ENCODE assay signal across 28 mouse cellular contexts in genomic region chr6:56374180-56374579, GRCm38 (mm10).
DNase-seq lines count a peak whose midpoint lies in the region; ATAC-seq and TF ChIP-seq lines count a peak whose summit lies in the region.
"Had no signal": no experiment of that assay in that cellular context is flagged by ENCODE, and none has a peak within 500 bp of the region (broad histone marks: within the 10 kb centered on the region; RNA-seq: fewer than 3 reads in every experiment).

No protein-coding gene starts in this region.

- H3K9ac ChIP-seq in heart, embryonic 12.5 days = no peak overlapping the region
- H3K9ac ChIP-seq in heart, postnatal 0 days (replicated peaks; ENCODE audit: low read depth, low read length) = no peak overlapping the region
- H3K9ac ChIP-seq in midbrain, postnatal 0 days (replicated peaks; ENCODE audit: low read length, poor library complexity, severe bottlenecking) = no peak overlapping the region
- H3K9ac ChIP-seq in midbrain, embryonic 16.5 days (ENCODE audit: low read depth, low read length) = no peak overlapping the region
- no peak overlapping the region for H3K9ac ChIP-seq in neural tube, embryonic 14.5 days (replicated peaks; ENCODE audit: low read depth, low read length)
- H3K9ac ChIP-seq: liver, embryonic 15.5 days; lung, embryonic 14.5 days; midbrain, embryonic 15.5 days; stomach, embryonic 15.5 days had no signal

- no peak for DNase-seq in heart, postnatal 14 days
- DNase-seq in heart, postnatal 0 days (ENCODE audit: low spot score) = no peak
- DNase-seq in heart, postnatal 4 days = no peak
- peak; percentile 32 for DNase-seq in midbrain, postnatal 0 days (ENCODE audit: low spot score)
- no peak for DNase-seq in kidney, adult 11 months
- DNase-seq: adrenal gland, postnatal 25 days; B cell, adult 2 months; cerebellum, adult 11-12 months; gastrocnemius, adult 2 months; gastrocnemius, postnatal 36 days; kidney, adult 2 months; kidney, postnatal 4 days; layer of hippocampus, postnatal 36 days; liver; lung, embryonic 14.5 days; lung, postnatal 14 days; right cerebral cortex, postnatal 25 days had no signal

- ATAC-seq in heart, embryonic 12.5 days (ENCODE audit: insufficient number of reproducible peaks, low FRiP score) = no peak
- peak; percentile 9; the same call in 1 of the 2 replicates for ATAC-seq in heart, postnatal 0 days (ENCODE audit: insufficient read depth, low read depth)
- no peak for ATAC-seq in midbrain, postnatal 0 days (ENCODE audit: low FRiP score)
- no peak for ATAC-seq in midbrain, embryonic 16.5 days
- peak; percentile 21; the same call in 1 of the 2 replicates for ATAC-seq in neural tube, embryonic 14.5 days (ENCODE audit: low read depth)
- ATAC-seq: forebrain, embryonic 16.5 days; midbrain, embryonic 15.5 days had no signal

- H3K27ac ChIP-seq in heart, embryonic 12.5 days (ENCODE audit: poor library complexity, severe bottlenecking) = no peak overlapping the region
- H3K27ac ChIP-seq in heart, postnatal 0 days (ENCODE audit: low read depth) = peak overlapping the region; percentile 78
- H3K27ac ChIP-seq in midbrain, postnatal 0 days (ENCODE audit: low read depth, low read length) = no peak overlapping the region
- H3K27ac ChIP-seq in midbrain, embryonic 16.5 days (ENCODE audit: low read length) = no peak overlapping the region
- H3K27ac ChIP-seq in neural tube, embryonic 14.5 days (ENCODE audit: low read depth, low read length) = no peak overlapping the region
- H3K27ac ChIP-seq: gastrocnemius, adult 2 months; kidney, postnatal 0 days; liver, embryonic 15.5 days; midbrain, embryonic 10.5 days; midbrain, embryonic 15.5 days; stomach, embryonic 15.5 days had no signal

- intact Hi-C loops in heart, postnatal 14 days (cut with DNase I) = no loop called here

- TF ChIP-seq EP300 in heart, postnatal 0 days (IDR thresholded peaks at IDR 0.05; ENCODE audit: low read depth) = no peak

- H3K27me3 ChIP-seq in heart, embryonic 12.5 days (replicated peaks) = no peaks in the 10 kb centered on the region
- H3K27me3 ChIP-seq in heart, postnatal 0 days (ENCODE audit: control insufficient read depth, insufficient read depth, low read length) = no peaks in the 10 kb centered on the region
- H3K27me3 ChIP-seq in midbrain, postnatal 0 days (ENCODE audit: insufficient read depth, low read length) = no peaks in the 10 kb centered on the region
- H3K27me3 ChIP-seq in midbrain, embryonic 16.5 days (ENCODE audit: control insufficient read depth, insufficient read depth, low read depth, low read length) = no peaks in the 10 kb centered on the region
- H3K27me3 ChIP-seq in neural tube, embryonic 14.5 days (ENCODE audit: control insufficient read depth, insufficient read depth, low read length) = no peaks in the 10 kb centered on the region
- H3K27me3 ChIP-seq: liver, embryonic 15.5 days; midbrain, embryonic 15.5 days; stomach, embryonic 15.5 days had no signal

- H3K4me3 ChIP-seq in heart, embryonic 12.5 days = no peak overlapping the region
- no peak overlapping the region for H3K4me3 ChIP-seq in heart, postnatal 0 days (ENCODE audit: low read depth, low read length)
- no peak overlapping the region for H3K4me3 ChIP-seq in midbrain, postnatal 0 days (ENCODE audit: low read depth, low read length)
- no peak overlapping the region for H3K4me3 ChIP-seq in midbrain, embryonic 16.5 days (ENCODE audit: low read depth, low read length)
- H3K4me3 ChIP-seq in neural tube, embryonic 14.5 days (ENCODE audit: low read depth, low read length) = no peak overlapping the region
- H3K4me3 ChIP-seq: erythroblast, embryonic 14.5 days; gastrocnemius, adult 2 months; liver, embryonic 15.5 days; midbrain, embryonic 10.5 days; midbrain, embryonic 15.5 days; myocyte; stomach, embryonic 15.5 days had no signal

- H3K4me2 ChIP-seq in heart, embryonic 12.5 days = peak overlapping the region; percentile 6; the same call in 1 of the 2 replicates
- no peak overlapping the region for H3K4me2 ChIP-seq in heart, postnatal 0 days (ENCODE audit: low read depth, low read length)
- H3K4me2 ChIP-seq in midbrain, postnatal 0 days (ENCODE audit: low read depth, low read length, poor library complexity, severe bottlenecking) = no peak overlapping the region
- no peak overlapping the region for H3K4me2 ChIP-seq in midbrain, embryonic 16.5 days (ENCODE audit: low read length)
- H3K4me2 ChIP-seq in neural tube, embryonic 14.5 days (ENCODE audit: low read depth, low read length) = no peak overlapping the region
- H3K4me2 ChIP-seq: liver, embryonic 15.5 days; lung, embryonic 14.5 days; midbrain, embryonic 15.5 days; stomach, embryonic 15.5 days had no signal

- H3K4me1 ChIP-seq in heart, embryonic 12.5 days (replicated peaks) = peaks cover 17% of the 10 kb centered on the region
- H3K4me1 ChIP-seq in heart, postnatal 0 days (ENCODE audit: control insufficient read depth, insufficient read depth) = peaks cover 26% of the 10 kb centered on the region
- no peaks in the 10 kb centered on the region for H3K4me1 ChIP-seq in midbrain, postnatal 0 days (ENCODE audit: insufficient read depth, low read length)
- H3K4me1 ChIP-seq in midbrain, embryonic 16.5 days (ENCODE audit: control insufficient read depth, insufficient read depth, low read length) = 0 out of 2 replicates have a peak, but pooled peaks cover 2% of the 10 kb centered on the region
- H3K4me1 ChIP-seq in neural tube, embryonic 14.5 days (ENCODE audit: control insufficient read depth, insufficient read depth, low read length) = no peaks in the 10 kb centered on the region
- H3K4me1 ChIP-seq: liver, embryonic 15.5 days; midbrain, embryonic 10.5 days; stomach, embryonic 15.5 days had no signal

- H3K36me3 ChIP-seq in heart, embryonic 12.5 days = no peaks in the 10 kb centered on the region
- no peaks in the 10 kb centered on the region for H3K36me3 ChIP-seq in heart, postnatal 0 days (replicated peaks; ENCODE audit: control insufficient read depth, insufficient read depth, low read length)
- no peaks in the 10 kb centered on the region for H3K36me3 ChIP-seq in midbrain, postnatal 0 days (ENCODE audit: insufficient read depth, low read length)
- H3K36me3 ChIP-seq in midbrain, embryonic 16.5 days (ENCODE audit: control insufficient read depth, insufficient read depth, low read length) = no peaks in the 10 kb centered on the region
- H3K36me3 ChIP-seq in neural tube, embryonic 14.5 days (ENCODE audit: control insufficient read depth, insufficient read depth, low read length) = no peaks in the 10 kb centered on the region
- H3K36me3 ChIP-seq: liver, embryonic 15.5 days; midbrain, embryonic 10.5 days; midbrain, embryonic 15.5 days; stomach, embryonic 15.5 days had no signal

- 90% methylated on average over 5 of the region's 5 CpGs for WGBS in heart, embryonic 12.5 days
- 80% methylated on average over 5 of the region's 5 CpGs for WGBS in heart, postnatal 0 days
- WGBS in midbrain, postnatal 0 days = 83% methylated on average over 5 of the region's 5 CpGs
- 77% methylated on average over 5 of the region's 5 CpGs for WGBS in midbrain, embryonic 16.5 days
- 71% methylated on average over 5 of the region's 5 CpGs for WGBS in neural tube, embryonic 14.5 days

- no peak for TF ChIP-seq CTCF in heart, postnatal 0 days (IDR thresholded peaks at IDR 0.05; ENCODE audit: low read depth)
- TF ChIP-seq CTCF in midbrain, postnatal 0 days (IDR thresholded peaks at IDR 0.05) = no peak

- no peaks in the 10 kb centered on the region for H3K9me3 ChIP-seq in heart, embryonic 12.5 days (replicated peaks)
- no peaks in the 10 kb centered on the region for H3K9me3 ChIP-seq in heart, postnatal 0 days (replicated peaks; ENCODE audit: control insufficient read depth, low read length)
- H3K9me3 ChIP-seq in midbrain, postnatal 0 days (ENCODE audit: low read length) = no peaks in the 10 kb centered on the region
- H3K9me3 ChIP-seq in midbrain, embryonic 16.5 days (replicated peaks; ENCODE audit: control insufficient read depth, low read length, poor library complexity, severe bottlenecking) = no peaks in the 10 kb centered on the region
- no peaks in the 10 kb centered on the region for H3K9me3 ChIP-seq in neural tube, embryonic 14.5 days (ENCODE audit: control insufficient read depth, low read length)
- H3K9me3 ChIP-seq: liver, embryonic 15.5 days; midbrain, embryonic 10.5 days; midbrain, embryonic 15.5 days; stomach, embryonic 15.5 days had no signal

Comparison
In these comparisons a context has a peak if more than half of its experiments do, and no peak if none do; other contexts are left out.
1. ATAC-seq: peak in heart, postnatal 0 days (single experiment) and neural tube, embryonic 14.5 days (single experiment); none in heart, embryonic 12.5 days (single experiment), midbrain, postnatal 0 days (single experiment) and midbrain, embryonic 16.5 days (single experiment).